Mouse (Mus musculus) Patski (cell line): ENCODE measurements around the gene Fcgr2b. TPM values are rescaled to one million over a fixed set of nuclear protein-coding genes. Genes with fewer than 3 reads are reported as not detected.

ENCODE experiments used
- ATAC-seq: fragments of 100-300 bp; one replicate; pipeline ENCODE4 v1.8.0; 2021
- CTCF ChIA-PET: fragments of 350-600 bp; sonication (Branson Sonifier 250); formaldehyde crosslinking; loops from one replicate; lab custom pipeline; 2022; ENCODE audit warnings: inconsistent platforms; lab: Charles Lee
- POLR2A ChIA-PET: fragments of 350-600 bp; sonication (Branson Sonifier 250); formaldehyde crosslinking; loops from one replicate; lab custom pipeline; 2022; ENCODE audit warnings: antibody characterized with exemption, inconsistent platforms; lab: Charles Lee
- DNase-seq: peaks from one replicate; pipeline ENCODE4 v3.0.0-alpha.2; 2011; ENCODE audit warnings: low read depth, low spot score
- H3K27me3 ChIP-seq: fragments of 371-371 bp; one replicate; pipeline ENCODE4 v1.5.1; 2021
- CTCF ChIP-seq: fragments of 100-300 bp; IDR thresholded peaks from one replicate; pipeline ENCODE4 v1.5.1; 2021
- in situ Hi-C: fragments of 300-500 bp; cut with MboI; formaldehyde crosslinking; loops from 3 replicates; pipeline ENCODE4 v1.11.1; 2018; ENCODE audit warnings: low pct_unique_long_range_greater_than_20kb, mixed read lengths
- polyA plus RNA-seq: library from polyadenylated mRNA; unstranded; gene quantifications from one replicate; pipeline ENCODE4 v1.2.3, GENCODE M21; 2021

Gene Fcgr2b
- 0.08 TPM for polyA plus RNA-seq

GRCm38 (mm10) chr1:170976447-170976846, at the start of gene Fcgr2b:
TSS of gene Fcgr2b (minus strand) at chr1:170976547.
- no peaks in the 10 kb centered on the region for H3K27me3 ChIP-seq
- TF ChIP-seq CTCF, result no peak
- CTCF ChIA-PET, result interaction anchor here (1.0 to 1.7 kb wide), 2 partner anchors 20 to 81 kb away, joined by 4 to 6 read pairs; no protein-coding TSS in a partner anchor
- POLR2A ChIA-PET, result no interaction called here
- ATAC-seq (no peak), DNase-seq (no peak)
- in situ Hi-C loops, result loop anchor here (25.0 kb wide), 1 partner anchor 339 kb away; the partner anchor contains the start of gene Olfml2b

- ATAC-seq, result no peak
- POLR2A ChIA-PET, result no interaction called here
- DNase-seq, result no peak
- no peak for TF ChIP-seq CTCF
- CTCF ChIA-PET, result interaction anchor here (0.8 kb wide), 1 partner anchor 23 kb away, joined by 3 read pairs; no protein-coding TSS in a partner anchor
- no peaks in the 10 kb centered on the region for H3K27me3 ChIP-seq
- in situ Hi-C loops, result no loop called here
These were observed 43.1 kb upstream of the Fcgr2b start for GRCm38 (mm10) chr1:171019311-171019950.

GRCm38 (mm10) chr1:171018737-171019136, 42.4 kb upstream of the Fcgr2b start, which contains the start of gene Fcgr4:
TSS of gene Fcgr4 (plus strand) at chr1:171018920.
- ATAC-seq, result no peak

GRCm38 (mm10) chr1:171017468-171018158, 41.3 kb upstream of the Fcgr2b start:
- CTCF ChIA-PET, result interaction anchor here (1.0 kb wide), 2 partner anchors 9 to 22 kb away, joined by 3 to 4 read pairs; no protein-coding TSS in a partner anchor
- no peak for DNase-seq
- TF ChIP-seq CTCF, result no peak
- ATAC-seq, result no peak
- POLR2A ChIA-PET, result no interaction called here
- in situ Hi-C loops, result no loop called here
- H3K27me3 ChIP-seq, result no peaks in the 10 kb centered on the region

More at GRCm38 (mm10) chr1:171018737-171019136, 42.4 kb upstream of the Fcgr2b start, which contains the start of gene Fcgr4:
- in situ Hi-C loops, result no loop called here
- no peak for DNase-seq
- TF ChIP-seq CTCF, result no peak
- no peaks in the 10 kb centered on the region for H3K27me3 ChIP-seq
- POLR2A ChIA-PET, result no interaction called here
- CTCF ChIA-PET, result no interaction called here

GRCm38 (mm10) chr1:171016676-171017356, 40.5 kb upstream of the Fcgr2b start:
- in situ Hi-C loops, result no loop called here
- no peak for DNase-seq
- ATAC-seq, result no peak
- H3K27me3 ChIP-seq, result no peaks in the 10 kb centered on the region
- POLR2A ChIA-PET, result interaction anchor here (0.5 kb wide), 1 partner anchor 137 kb away, joined by 3 read pairs; no protein-coding TSS in a partner anchor
- TF ChIP-seq CTCF, result no peak
- CTCF ChIA-PET, result interaction anchor here (1.0 to 1.1 kb wide), 2 partner anchors 10 to 22 kb away, joined by 3 read pairs; no protein-coding TSS in a partner anchor

- POLR2A ChIA-PET, result interaction anchor here (0.6 kb wide), 1 partner anchor 115 kb away, joined by 4 read pairs; no protein-coding TSS in a partner anchor
- ATAC-seq (no peak), DNase-seq (no peak)
- TF ChIP-seq CTCF, result no peak
- CTCF ChIA-PET, result no interaction called here
- no peaks in the 10 kb centered on the region for H3K27me3 ChIP-seq
- in situ Hi-C loops, result no loop called here
These were observed 35.4 kb upstream of the Fcgr2b start for GRCm38 (mm10) chr1:171011733-171012132.

GRCm38 (mm10) chr1:171006905-171007304, 30.6 kb upstream of the Fcgr2b start:
- no peak for ATAC-seq
- ChIA-PET CTCF (interaction anchor here (2.2 kb wide), 1 partner anchor 11 kb away, joined by 4 read pairs; no protein-coding TSS in a partner anchor), POLR2A (no interaction called here)
- H3K27me3 ChIP-seq, result no peaks in the 10 kb centered on the region
- peak; percentile 52 for TF ChIP-seq CTCF
- DNase-seq, result no peak
- in situ Hi-C loops, result no loop called here

- TF ChIP-seq CTCF, result no peak
- no peaks in the 10 kb centered on the region for H3K27me3 ChIP-seq
- no peak for DNase-seq
- ATAC-seq, result no peak
- in situ Hi-C loops, result no loop called here
- POLR2A ChIA-PET, result no interaction called here
- CTCF ChIA-PET, result no interaction called here
These were observed 30.0 kb upstream of the Fcgr2b start for GRCm38 (mm10) chr1:171006335-171006734.

GRCm38 (mm10) chr1:171005586-171005985, 29.2 kb upstream of the Fcgr2b start:
- no peaks in the 10 kb centered on the region for H3K27me3 ChIP-seq
- no peak for ATAC-seq
- DNase-seq, result no peak
- TF ChIP-seq CTCF, result no peak
- CTCF ChIA-PET, result no interaction called here
- POLR2A ChIA-PET, result no interaction called here
- in situ Hi-C loops, result no loop called here

- H3K27me3 ChIP-seq, result no peaks in the 10 kb centered on the region
- CTCF ChIA-PET, result interaction anchor here (0.6 kb wide), 1 partner anchor 103 kb away, joined by 3 read pairs; no protein-coding TSS in a partner anchor
- DNase-seq, result no peak
- in situ Hi-C loops, result no loop called here
- no peak for ATAC-seq
- no peak for TF ChIP-seq CTCF
- POLR2A ChIA-PET, result no interaction called here
These were observed 28.7 kb upstream of the Fcgr2b start for GRCm38 (mm10) chr1:171005081-171005480.
